Mouse (Mus musculus) liver, embryonic 11.5 days (tissue): ENCODE measurements around the gene Gm10553. TPM values are rescaled to one million over a fixed set of nuclear protein-coding genes. Genes with fewer than 3 reads are reported as not detected.
"Not testable (repeated sequence)": the region's sequence is repeated elsewhere in the genome, so short reads cannot be mapped to it uniquely, and the experiment has no call there.

ENCODE experiments used
- ATAC-seq: fragments of 200-750 bp; cut with Nextera tagmentation; replicated peaks from 2 replicates; pipeline ENCODE4 v1.8.0; 2017; ENCODE audit warnings: moderate number of reproducible peaks, mild to moderate bottlenecking, moderate TSS enrichment, moderate library complexity; ENCODE audit not compliant: low FRiP score
- DNase-seq: peaks from one replicate; pipeline ENCODE4 v3.0.0-alpha.2; 2017; ENCODE audit warnings: low spot score
- H3K27ac ChIP-seq: fragments of 300-500 bp; sonication (generic); 2 replicates; pipeline ENCODE4 v1.5.1; 2014; ENCODE audit warnings: mild to moderate bottlenecking, low read depth, low read length, control low read depth
- H3K27me3 ChIP-seq: fragments of 300-500 bp; sonication (generic); replicated peaks from 2 replicates; pipeline ENCODE4 v1.6.1; 2014; ENCODE audit warnings: low read length, mixed read lengths; ENCODE audit not compliant: control insufficient read depth, insufficient read depth
- H3K36me3 ChIP-seq: fragments of 300-500 bp; sonication (generic); 2 replicates; pipeline ENCODE4 v1.6.1; 2014; ENCODE audit warnings: mild to moderate bottlenecking, low read length, moderate library complexity, mixed read lengths; ENCODE audit not compliant: control insufficient read depth, insufficient read depth
- H3K4me1 ChIP-seq: fragments of 300-500 bp; sonication (generic); replicated peaks from 2 replicates; pipeline ENCODE4 v1.6.1; 2014; ENCODE audit warnings: low read length, mixed read lengths; ENCODE audit not compliant: control insufficient read depth, insufficient read depth
- H3K4me2 ChIP-seq: fragments of 300-500 bp; sonication (generic); 2 replicates; pipeline ENCODE4 v1.6.1; 2014; ENCODE audit warnings: mild to moderate bottlenecking, control low read depth, moderate library complexity
- H3K4me3 ChIP-seq: fragments of 300-500 bp; sonication (generic); 2 replicates; pipeline ENCODE4 v1.5.1; 2014; ENCODE audit warnings: low read depth, low read length, control low read depth
- H3K9ac ChIP-seq: fragments of 300-500 bp; sonication (generic); 2 replicates; pipeline ENCODE4 v1.6.1; 2014; ENCODE audit warnings: low read depth, low read length, control low read depth
- H3K9me3 ChIP-seq: fragments of 300-500 bp; sonication (generic); 2 replicates; pipeline ENCODE4 v1.6.1; 2016; ENCODE audit warnings: low read length, inconsistent platforms, mixed read lengths; ENCODE audit not compliant: control insufficient read depth
- WGBS: fragments of 180-500 bp; shearing (Covaris S2); extraction: QIAGEN DNeasy Blood & Tissue Kit; methylation state at CpG from one replicate; pipeline ENCODE4 v1.1.7; 2014; 5-methylcytosine and 5-hydroxymethylcytosine counted together
- polyA plus RNA-seq: library from polyadenylated mRNA; unstranded; fragments of >200 nt; fragmentation: Nextera tagmentation; extraction: Ambion mirVana; gene quantifications from 2 replicates; pipeline ENCODE4 v1.2.1, GENCODE M21; 2014

Gene Gm10553
- polyA plus RNA-seq, 1 experiment from 2014 or later, result not detected

GRCm38 (mm10) chr1:85117537-85117936, 17.6 kb downstream of the Gm10553 start:
- not testable (repeated sequence) for H3K27me3 ChIP-seq, H3K4me2 ChIP-seq, H3K36me3 ChIP-seq, H3K9me3 ChIP-seq, ATAC-seq, H3K4me3 ChIP-seq, DNase-seq, H3K9ac ChIP-seq, H3K27ac ChIP-seq, H3K4me1 ChIP-seq
- 69% methylated on average over 4 of the region's 6 CpGs for WGBS

- H3K9me3 ChIP-seq, H3K27me3 ChIP-seq, DNase-seq, H3K27ac ChIP-seq, H3K4me1 ChIP-seq, H3K36me3 ChIP-seq, ATAC-seq, H3K4me2 ChIP-seq, H3K9ac ChIP-seq, H3K4me3 ChIP-seq: not testable (repeated sequence)
- 77% methylated on average over 5 of the region's 6 CpGs for WGBS
Observed at GRCm38 (mm10) chr1:85118341-85118740, 18.4 kb downstream of the Gm10553 start.

- H3K27ac ChIP-seq, H3K36me3 ChIP-seq, H3K27me3 ChIP-seq, ATAC-seq, H3K9ac ChIP-seq, DNase-seq, H3K4me2 ChIP-seq, H3K4me3 ChIP-seq, H3K4me1 ChIP-seq, H3K9me3 ChIP-seq: not testable (repeated sequence)
- 84% methylated on average over 3 of the region's 4 CpGs for WGBS
Observed at GRCm38 (mm10) chr1:85121841-85122240, 21.9 kb downstream of the Gm10553 start.

GRCm38 (mm10) chr1:85133671-85134070, 33.7 kb downstream of the Gm10553 start:
- H3K4me1 ChIP-seq, H3K9ac ChIP-seq, ATAC-seq, H3K36me3 ChIP-seq, H3K4me2 ChIP-seq, H3K4me3 ChIP-seq, H3K27me3 ChIP-seq, DNase-seq, H3K27ac ChIP-seq, H3K9me3 ChIP-seq: not testable (repeated sequence)
- WGBS, result 89% methylated on average over 22 of the region's 22 CpGs

Other genes starting within 250 kb of the Gm10553 start
- gene Slc16a14, start 165.0 kb upstream of the Gm10553 start, polyA plus RNA-seq, result 0.08 TPM in 1 of 2 replicates, not detected in the other
- gene A530032D15Rik, start 9.7 kb downstream of the Gm10553 start, polyA plus RNA-seq, result not detected in 2 replicates
- gene C130026I21Rik, start 170.4 kb downstream of the Gm10553 start, polyA plus RNA-seq, result not detected in 2 replicates